Mouse (Mus musculus): ENCODE measurements at regions not wholly inside any gene's neighbourhood (a gene's known extent, or its start where the extent isn't known, plus 50 kb on each side); places are given as distances from the start of the nearest gene placed in this dataset.

- TF ChIP-seq POLR2A (IDR thresholded peaks at IDR 0.05; ENCODE audit: borderline replicate concordance, extremely low read depth, low read depth, low read length) (no peak), CTCF (IDR thresholded peaks at IDR 0.05; ENCODE audit: insufficient read depth, low read length) (no peak)
These were observed 175.8 kb downstream of the Efnb2 start for GRCm38 (mm10) chr8:8485252-8485651.
